Mouse (Mus musculus) small intestine, adult 2 months (tissue): ENCODE measurements at regions not wholly inside any gene's neighbourhood (a gene's known extent, or its start where the extent isn't known, plus 50 kb on each side); places are given as distances from the start of the nearest gene placed in this dataset.

Experiments used
- CTCF ChIP-seq: fragments of 200-500 bp; IDR thresholded peaks from 2 replicates; pipeline ENCODE4 v1.5.1; 2012; ENCODE audit warnings: low read depth, mild to moderate bottlenecking, control low read depth, inconsistent platforms, low read length, moderate library complexity, mixed read lengths; ENCODE audit not compliant: insufficient replicate concordance, insufficient read length; ENCODE audit errors: extremely low read depth
- POLR2A ChIP-seq: fragments of 200-500 bp; IDR thresholded peaks from 2 replicates; pipeline ENCODE4 v1.6.1; 2012; ENCODE audit warnings: low read depth, mild to moderate bottlenecking, control low read depth, inconsistent platforms, low read length, moderate library complexity

DNA sequence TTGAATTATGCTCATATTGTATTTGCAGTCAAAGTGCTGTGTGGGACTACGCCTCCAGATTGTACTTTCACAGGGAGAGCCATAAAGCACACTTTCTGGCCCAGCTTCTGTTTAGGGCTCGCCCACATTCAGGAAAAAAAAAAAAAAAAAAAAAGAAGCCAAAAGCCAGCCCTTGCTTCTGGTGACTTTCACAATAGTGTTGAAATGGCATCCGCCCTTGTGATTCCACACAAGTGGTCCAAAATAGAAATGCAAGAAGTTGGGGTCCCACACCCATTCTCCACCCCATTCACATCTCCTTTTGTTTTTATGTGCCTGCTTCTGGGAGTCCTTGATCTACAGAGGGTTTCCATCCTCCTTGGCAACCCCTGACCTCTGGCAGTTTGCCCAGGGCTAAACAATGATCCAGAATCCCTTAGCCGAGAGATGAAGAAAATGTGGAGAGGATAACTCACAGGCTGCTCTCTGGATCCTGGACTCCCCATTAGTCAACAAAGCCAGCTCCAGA, 144.3 kb upstream of the Lyplal1 start:
- TF ChIP-seq CTCF: no peak
- TF ChIP-seq POLR2A: no peak
